Mouse (Mus musculus): ENCODE measurements around the gene Edar.

The Edar gene

DNA sequence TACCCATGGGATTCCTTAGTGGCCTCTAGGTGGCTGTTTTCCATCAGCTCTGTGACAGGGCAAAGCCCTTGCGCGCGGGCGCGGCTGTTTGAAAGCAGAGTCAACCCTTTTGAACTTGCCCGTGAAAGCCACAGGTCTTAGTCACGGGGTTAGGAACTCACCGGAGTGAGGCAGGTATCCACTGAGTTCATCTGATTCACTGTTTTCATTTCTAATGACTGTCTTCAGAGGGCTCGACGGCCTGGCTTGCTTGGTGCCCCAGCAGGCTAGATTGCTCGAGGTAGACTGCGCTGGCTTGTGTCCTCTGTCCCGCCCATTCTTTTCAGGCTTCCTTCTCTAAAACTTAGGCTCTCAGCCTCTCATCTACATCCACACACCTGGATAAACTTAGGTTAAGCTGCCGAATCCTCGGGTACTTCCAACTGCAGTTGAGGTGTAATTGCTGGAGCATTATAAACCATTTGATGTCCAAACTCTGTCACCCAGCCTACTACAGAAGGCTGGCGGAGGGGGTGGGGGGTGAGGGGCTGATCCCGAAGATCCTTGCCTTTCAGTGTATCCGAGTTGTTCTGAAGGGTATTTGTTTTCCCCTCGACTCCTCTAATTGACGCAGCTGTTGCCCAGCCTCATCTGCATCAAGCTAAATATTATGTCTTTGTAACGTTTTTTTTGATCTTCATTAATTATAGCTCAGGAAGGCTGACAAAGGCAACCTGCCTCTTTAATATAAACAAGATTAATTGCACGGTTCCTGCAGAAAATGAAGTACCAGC is 24.0 kb downstream of the Edar start:
- in situ Hi-C loops (cut with MboI, MseI), result no loop called here

DNA sequence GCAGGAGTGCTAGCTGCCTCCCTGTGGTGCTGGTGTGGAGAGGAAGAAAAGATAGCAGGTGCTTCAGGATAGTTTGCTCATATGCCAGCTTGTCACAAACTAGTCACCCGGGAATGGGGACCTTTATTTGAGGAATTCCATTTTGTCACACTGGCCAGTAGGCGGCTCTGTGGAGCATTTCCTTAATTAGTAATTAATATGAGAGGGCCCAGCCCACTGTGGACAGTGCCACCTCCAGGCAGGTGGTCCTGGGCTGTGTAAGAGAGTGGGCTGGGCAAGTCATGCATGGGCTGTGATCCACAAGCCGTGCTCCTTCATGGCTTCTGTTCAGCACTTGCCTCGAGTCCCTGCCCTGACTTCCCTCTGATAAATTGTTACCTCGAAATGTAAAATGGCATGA is 26.7 kb downstream of the Edar start:
- in situ Hi-C loops (cut with MboI, MseI), result no loop called here

DNA sequence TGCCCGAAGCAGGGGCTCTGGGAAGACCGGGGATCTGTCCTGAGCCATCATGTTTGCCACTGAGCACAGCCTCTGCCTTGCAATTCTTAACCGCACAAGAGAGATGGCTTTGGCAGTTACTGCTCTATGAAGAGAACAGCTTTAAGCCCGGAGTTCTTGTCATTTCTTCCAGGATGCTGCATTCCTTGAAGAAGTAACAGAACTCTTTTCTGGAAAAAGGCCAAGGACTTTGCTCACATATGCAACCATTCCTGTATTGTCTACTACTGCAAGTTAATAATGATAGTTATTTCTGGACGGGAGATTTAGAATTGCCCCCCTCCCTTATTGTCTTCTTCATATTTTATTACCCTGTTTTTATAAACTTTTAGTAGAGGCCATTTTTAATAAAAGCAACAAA is 30.8 kb downstream of the Edar start:
- in situ Hi-C loops (cut with MboI, MseI), result no loop called here

DNA sequence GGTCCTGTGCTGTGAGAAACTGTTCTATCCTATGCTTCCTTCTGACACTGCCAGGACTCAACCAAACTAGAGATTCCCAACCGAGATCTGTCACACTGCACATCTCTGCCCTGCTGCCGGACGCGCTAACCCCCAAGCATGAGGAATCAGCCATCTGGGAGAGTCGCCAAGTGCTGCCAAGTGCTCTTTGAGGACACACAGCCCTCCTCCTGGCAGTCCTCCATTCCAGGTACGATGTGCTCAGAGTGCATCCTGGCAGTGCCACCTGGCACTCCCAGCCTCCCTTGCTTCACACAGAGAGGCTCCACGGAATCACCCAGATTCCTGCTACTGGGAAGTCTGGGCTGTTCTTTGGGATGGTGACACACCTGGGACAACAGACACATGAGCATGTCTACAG is 31.3 kb downstream of the Edar start:
- in situ Hi-C loops (cut with MboI, MseI), result no loop called here

DNA sequence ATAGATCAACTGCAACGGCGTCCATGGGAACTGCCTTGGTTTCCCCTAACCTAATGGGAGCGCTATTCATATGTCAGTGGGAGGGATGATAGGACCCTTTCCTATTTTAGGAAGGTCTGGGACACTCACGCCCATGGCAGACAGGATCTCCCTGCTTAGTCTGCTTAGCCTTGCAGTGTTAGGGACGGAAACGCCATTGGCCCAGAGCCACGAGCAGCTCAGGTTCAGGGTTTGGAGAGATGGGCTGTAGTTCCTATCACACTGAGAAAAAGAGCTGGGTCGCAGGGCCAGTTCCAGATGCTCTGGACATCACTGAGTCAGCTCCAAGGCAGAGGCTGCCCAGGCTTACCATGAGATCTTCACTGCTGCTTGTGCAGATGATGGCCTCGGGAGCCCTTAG is 32.5 kb downstream of the Edar start:
- in situ Hi-C loops (cut with MboI, MseI), result no loop called here

DNA sequence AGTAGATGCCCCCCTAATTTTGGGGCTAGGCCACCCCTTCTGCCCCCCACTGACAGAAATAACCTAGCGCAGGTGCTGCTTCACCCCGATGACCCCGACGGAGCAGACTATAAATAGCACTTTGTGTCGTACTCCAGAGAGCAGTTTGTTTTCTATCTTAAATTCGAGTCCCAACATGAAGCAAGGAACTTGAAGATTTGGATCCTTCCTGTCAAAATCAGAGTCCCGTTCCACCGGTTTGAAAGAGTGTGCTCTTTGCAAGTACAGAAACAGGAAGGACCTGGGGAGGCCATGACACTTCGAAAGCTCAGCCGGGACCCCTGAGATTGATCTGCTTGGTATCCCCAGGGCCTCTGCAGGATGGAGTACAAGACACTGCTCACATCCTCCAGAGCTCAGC is 33.8 kb downstream of the Edar start:
- in situ Hi-C loops (cut with MboI, MseI), result no loop called here

DNA sequence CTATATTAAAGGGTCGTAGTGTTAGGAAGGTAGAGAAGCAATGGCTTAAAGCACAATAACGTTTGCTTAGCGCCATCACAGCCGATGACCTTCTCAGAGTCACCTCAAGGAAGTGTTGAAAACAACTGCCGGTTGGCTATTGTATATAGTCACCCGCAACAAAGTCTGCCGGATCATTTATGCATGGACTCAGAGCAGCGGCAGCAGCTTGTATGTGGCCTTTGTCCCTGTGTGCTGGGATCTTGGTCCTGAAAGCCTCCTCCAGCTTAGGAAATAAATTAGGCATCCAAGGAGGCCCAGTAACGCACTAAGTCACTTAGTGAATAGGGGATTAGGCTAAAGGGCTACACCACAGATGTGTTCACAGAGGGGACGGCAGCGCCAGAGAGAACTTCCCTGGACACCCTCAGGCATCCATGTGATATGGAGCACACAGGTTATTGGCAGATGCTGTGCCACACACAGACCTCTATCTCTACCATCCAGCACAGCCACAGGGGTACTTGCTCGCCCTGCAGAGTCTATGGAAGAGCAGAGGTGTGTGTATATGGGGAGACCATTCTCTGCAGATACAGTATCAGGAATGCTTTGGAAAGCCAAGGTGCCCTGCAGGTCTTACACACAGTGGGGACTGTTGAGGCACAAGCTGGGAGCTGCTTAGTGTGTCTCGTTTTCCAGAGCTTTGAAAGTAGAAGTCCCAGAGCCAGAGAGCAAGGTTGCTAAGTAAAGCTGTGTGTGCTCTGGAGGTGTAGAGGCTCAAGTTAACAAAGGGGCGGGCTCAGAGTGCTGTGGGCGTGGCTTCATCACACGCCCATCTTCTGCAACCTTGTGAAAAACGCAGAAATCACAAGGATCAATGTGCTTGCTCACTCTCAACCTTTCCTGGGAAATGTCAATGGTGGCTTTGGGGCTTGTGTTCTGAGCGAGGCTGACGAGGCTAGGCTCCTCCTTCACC is 34.7 kb downstream of the Edar start:
- in situ Hi-C loops (cut with MboI, MseI), result no loop called here

DNA sequence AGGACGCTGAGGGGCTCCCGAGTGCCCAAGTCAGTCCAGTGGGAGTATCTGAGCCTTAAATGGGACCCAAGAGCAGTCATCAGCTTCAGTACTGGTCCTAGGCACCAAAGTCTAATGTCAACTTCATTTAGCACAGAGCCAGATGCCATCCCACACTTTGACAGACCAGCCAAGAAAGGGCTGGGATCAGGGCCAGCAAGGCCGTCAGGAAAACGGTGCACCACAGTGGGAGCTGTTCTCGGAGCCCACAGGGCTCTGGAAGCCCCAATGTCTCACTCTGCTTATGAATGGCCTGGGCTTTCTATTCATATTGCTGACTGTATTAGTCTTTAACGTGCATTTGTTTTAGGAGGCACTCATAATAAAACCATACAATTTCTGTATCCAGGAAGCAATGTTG is 36.2 kb downstream of the Edar start:
- in situ Hi-C loops (cut with MboI, MseI), result no loop called here

DNA sequence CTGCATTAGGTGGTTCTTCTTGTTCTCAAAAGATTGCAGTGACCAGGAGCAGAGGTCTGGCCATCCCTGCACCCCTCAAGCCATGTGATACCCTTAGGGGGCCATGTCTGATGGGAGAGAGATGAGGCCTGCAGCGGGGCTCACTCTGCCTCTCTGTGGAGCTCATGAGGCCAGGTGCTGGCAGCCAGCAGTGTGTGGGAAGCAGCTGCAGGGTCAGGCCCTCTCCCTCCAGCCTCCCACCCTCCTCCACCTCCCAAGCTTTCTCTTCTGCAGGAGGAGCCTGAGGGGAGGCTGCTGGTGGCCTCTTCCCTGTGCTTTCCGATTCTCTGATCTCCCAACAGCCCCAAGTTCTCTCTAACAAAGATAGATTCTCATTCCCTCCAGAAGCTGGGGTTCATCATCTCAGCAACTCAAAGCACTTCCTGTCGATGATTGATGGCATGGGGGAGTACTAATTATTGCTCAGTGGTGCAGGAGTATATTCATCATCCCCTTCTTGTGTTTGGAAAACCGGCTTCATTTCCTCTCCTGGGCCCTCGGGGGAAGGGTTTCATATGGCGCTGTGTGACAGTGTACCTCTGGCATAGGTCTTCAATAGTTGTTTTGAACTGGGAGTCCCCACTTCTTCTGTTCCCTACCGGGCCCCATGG is 38.9 kb downstream of the Edar start:
- in situ Hi-C loops (cut with MboI, MseI), result no loop called here

DNA sequence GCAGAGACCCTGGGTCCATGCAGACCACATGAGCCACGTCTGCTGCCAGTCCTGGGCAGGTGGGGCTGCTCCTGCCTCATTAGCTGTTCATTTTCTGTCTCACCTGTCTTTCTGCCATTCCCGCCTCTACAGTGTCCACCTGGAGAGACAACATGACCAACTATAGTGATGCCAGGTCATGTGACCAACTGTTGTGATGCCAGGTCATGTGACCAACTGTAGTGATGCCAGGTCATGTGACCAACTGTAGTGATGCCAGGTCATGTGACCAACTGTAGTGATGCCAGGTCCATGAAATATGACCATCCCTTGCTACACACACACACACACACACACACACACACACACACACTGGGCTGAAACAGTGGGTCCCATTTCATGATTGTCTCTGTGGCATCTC is 41.9 kb downstream of the Edar start:
- in situ Hi-C loops (cut with MboI, MseI), result no loop called here

DNA sequence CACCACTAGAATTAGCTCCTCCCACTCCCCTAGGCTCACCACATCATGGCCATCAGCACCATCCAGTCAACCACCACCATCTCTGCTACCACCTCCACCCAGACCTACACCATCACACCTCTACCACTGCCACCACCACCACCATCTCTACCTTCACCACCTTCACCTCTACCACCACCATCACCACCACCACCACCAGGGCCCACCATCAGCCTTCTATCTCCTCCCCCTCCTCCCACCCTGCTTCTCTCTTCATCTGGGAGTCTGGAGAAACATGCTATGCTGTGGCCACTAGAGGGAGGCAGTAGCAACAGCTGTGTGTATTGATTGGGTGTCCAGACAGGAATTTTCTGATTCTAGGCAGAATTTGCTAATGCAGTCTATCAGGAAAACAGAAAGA is 47.9 kb downstream of the Edar start:
- in situ Hi-C loops (cut with MboI, MseI), result no loop called here

DNA sequence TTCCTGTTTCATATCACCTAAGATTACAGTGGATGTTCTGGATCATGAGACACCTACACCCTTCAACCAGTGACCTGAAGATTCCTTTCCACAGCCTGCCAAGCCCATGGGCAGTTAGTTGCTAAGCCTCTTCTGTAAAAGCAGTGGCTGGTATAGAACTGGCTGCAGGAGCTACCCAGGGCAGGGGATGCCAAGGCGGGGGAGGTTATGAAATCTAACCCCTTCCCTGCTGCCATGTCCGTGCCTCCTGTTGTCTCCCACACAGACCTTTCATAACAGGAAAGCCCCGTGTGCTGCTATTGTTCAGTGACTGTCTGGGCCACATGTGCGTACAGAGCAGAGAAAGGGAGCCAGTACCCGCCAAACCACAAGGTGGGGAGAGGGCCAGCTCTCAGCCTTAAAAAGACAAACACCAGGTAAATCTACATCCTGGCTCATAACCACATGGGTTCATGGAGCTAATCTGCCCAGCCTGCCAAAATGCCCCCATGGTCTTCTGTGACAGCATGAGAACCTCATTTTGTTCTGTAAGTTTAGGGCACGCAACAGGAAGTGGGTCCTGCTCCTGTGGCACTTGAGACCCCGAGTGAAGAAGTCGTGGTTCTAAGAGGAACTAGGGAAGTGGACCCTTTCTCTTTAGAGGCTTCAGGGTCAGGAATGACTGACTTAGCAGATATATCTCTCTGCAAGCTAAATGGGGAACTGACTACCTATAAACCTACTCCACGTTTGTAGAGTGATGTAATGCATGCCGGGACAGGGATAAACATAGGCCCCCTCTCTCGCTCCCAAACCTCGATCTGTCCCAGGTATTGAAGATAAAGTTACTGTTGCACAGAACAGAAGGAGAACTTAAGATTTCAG is 50.4 kb downstream of the Edar start:
- in situ Hi-C loops (cut with MboI, MseI), result no loop called here

DNA sequence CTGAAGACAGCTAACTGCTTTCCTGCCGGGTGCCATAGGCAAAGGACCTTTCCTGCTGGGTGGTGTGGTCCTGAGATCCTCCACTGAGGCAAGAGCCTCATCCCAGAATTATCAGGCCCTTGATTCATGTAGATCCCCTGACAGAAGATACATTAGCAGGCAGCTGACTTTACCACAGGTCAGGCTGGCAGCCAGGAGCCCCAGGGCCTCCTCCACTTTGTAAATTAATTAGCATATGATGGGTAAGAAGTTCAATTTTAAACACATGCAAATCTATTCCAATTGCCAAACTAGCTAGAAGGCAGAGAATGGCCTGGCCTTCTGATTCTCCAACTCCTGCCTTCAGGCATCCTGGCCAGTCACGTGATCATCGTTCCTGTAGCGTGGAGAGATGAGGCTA is 56.2 kb downstream of the Edar start:
- in situ Hi-C loops (cut with MboI, MseI), result no loop called here

DNA sequence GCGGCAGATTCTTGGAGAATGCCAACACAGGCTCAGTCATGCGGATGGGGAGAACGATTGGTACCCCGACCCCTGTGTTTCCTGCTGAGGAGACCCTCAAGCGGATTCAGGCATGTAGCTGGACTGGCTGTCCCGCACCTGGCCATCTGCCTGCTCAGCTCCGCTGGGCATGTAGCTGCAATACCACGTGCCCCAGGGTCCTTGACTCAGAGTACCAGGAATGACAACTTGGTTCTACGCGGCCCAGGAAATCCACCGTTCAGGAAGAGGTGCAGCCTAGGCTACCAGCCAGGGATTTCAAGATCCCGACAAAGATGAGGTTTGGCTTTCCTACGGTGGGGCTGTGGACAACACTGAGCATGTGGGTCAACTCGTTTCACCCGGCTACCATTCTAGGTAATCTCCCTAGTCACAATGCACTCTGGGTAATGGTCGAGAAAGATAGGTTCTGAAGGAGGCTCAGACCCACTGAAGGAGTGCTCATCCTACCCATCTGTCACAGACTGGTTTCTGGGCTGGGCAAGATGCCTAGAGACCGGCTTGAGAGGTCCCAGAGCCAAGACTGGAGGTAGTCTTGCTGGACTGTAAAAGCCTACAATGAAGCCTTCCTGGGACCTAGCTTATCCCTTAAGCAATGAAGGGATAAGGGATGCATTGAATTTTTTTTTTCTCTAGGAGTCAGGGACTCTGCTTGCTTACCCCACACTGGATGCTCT is 56.8 kb downstream of the Edar start:
- in situ Hi-C loops (cut with MboI, MseI), result no loop called here

DNA sequence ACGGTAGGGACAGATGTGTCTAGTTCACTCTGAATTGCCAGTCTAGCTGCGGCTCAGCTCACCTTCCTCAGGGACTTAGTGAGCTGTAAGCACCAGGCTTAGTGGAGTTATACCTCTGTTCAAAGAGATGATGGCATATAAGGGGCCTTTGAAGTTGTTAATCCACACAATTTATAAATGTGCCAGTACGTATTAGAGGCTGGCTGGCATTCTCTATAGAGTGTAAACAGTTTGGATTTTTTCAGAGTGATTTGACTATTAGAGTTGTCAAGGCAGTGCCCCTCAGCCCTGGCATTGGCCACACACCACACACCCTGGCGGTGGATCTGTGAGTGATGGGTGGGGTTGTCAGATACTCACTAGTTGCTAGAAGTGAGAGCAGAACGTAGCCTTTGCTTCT is 58.9 kb downstream of the Edar start:
- in situ Hi-C loops (cut with MboI, MseI), result no loop called here

DNA sequence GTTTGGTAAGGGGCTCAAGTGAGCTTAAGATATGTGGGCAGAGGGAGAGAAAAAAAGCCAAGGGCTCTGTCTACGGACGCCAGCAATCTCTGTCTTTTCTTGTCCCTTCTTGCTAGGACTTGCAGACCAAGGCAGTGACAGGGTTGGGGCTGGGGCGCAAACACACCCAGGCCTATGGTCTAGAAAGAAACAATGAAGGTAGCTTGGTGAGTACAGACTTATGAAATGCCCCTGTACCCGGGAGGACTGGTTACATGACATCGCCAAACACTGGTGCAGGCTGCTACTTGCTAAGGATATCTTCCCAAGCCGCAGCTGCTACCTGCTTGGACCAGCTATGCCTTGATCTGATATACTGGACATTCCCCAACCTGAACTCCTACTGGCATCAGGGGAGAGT is 60.9 kb downstream of the Edar start:
- in situ Hi-C loops (cut with MboI, MseI), result no loop called here

DNA sequence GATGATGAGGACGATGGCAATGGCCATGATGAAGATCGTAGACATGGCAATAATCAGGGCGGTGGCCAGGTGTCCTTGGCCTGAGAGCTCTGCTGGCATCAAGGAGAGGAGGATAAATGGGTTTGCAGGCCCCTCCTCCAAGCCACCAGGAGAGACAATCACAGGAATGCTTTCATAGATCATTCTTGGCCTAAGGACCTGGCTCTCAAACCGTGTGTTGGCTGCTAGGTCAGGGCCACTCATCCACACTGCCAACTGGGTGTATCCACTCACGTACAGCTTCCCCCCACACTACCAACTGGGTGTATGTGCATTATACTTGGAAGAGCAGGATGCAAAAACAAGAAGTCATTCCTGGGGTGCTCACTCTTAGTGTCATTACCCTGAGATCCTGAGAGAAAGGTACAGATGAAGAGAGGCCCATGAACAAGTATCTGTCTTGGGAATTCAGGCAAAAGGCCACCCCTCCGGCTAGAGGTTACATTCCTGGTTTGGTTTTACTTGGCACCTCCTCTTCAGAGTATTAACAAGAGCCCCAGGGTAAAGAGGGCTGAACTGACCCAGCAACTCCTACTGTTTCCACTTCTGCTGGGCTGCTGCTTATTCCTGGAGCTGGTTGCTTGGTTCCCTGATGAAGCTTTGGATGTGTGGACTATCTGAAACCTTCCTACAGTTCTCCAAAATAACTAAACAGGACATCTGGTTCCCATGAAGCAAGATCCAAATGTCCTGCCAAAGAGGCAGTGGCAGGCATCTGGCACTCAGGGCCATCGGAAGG is 64.8 kb downstream of the Edar start:
- in situ Hi-C loops (cut with MboI, MseI), result no loop called here

DNA sequence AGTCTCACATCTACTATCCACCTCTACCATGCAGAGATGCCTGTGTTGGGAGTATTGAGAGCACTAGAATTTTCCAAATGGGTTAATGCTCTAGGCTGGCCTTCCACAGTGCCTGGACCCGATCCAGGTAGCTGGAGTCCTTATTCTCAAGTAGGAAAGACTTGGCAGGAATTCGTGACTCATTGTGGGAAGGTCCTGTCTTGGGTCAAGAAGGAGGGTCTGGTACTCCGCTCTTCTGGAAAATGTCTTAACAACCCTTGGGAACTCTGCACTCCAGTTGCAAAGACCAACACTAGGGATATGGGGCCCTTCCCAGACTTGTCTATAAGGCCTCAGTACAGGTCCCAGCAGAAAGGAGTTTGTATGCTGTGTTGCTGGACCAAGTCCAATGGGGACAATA is 66.6 kb downstream of the Edar start:
- in situ Hi-C loops (cut with MboI, MseI), result no loop called here

DNA sequence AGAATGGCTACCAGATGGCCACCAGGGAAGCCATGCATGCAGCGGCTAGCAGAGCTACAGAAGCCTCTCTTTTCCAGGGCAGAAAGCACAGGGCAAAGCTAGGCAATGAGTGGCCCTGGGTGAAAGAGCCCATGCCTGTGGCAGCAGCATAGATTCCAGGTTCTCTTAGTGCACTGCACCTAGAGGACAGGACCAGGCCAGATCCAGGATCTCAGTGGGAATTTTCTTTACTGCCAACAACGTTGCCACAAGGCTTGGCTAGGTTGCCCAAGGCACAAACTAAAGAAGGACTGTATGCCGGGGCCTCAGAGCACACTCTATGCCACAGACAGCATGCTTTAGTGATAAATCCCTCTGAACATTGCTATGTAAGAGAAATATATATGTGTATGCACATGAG is 69.1 kb downstream of the Edar start:
- in situ Hi-C loops (cut with MboI, MseI), result no loop called here

DNA sequence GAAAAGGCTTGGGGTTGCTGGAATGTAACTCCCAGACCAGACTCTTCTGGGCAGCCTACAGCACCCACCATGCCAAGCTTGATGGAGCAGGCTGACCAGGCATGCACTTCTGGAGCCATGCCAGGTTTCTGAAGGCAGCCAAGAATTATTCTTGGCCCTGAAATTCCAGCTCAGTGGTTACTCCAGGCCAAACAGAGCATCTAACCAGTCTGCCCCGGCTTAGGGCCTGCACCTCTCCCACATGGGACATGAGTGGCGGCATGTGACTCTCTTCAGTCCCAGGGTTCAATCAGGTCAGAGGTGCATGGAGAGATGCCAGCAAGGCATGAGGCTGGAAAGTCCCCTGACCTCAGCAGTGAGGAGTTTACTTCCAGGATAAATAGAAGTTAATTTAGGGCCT is 70.7 kb downstream of the Edar start:
- in situ Hi-C loops (cut with MboI, MseI), result no loop called here
